Mouse (Mus musculus): Measurements from ENCODE around the gene H2al1c.

- TF ChIP-seq CTCF (conservative IDR thresholded peaks at IDR 0.05; ENCODE audit: low read length), result no peak
- TF ChIP-seq POU5F1 (IDR thresholded peaks at IDR 0.05; ENCODE audit: borderline replicate concordance, low read length), result no peak
- no peak for TF ChIP-seq NANOG (IDR thresholded peaks at IDR 0.05; ENCODE audit: borderline replicate concordance, low read length)
Measured at GRCm38 (mm10) chrX:11269074-11269473, 36.4 kb upstream of the H2al1c start.

Measured in E14TG2a.4 (cell line).